ENCODE assay signal across 8 mouse cellular contexts in genomic region chr11:95369964-95370890, GRCm38 (mm10). TPM values are rescaled to one million over a fixed set of nuclear protein-coding genes. Genes with fewer than 3 reads are reported as not detected.
DNase-seq lines count a peak whose midpoint lies in the region; ATAC-seq lines count a peak whose summit lies in the region.

No protein-coding gene starts in this region.

- H3K9me3 ChIP-seq in heart, embryonic 11.5 days (replicated peaks; ENCODE audit: control insufficient read depth, low read length) = no peaks in the 10 kb centered on the region; the same call in 1 of the 2 replicates
- H3K9me3 ChIP-seq in kidney, embryonic 14.5 days (ENCODE audit: control insufficient read depth, low read length) = no peaks in the 10 kb centered on the region
- H3K9me3 ChIP-seq in midbrain, embryonic 16.5 days (replicated peaks; ENCODE audit: control insufficient read depth, low read length, poor library complexity, severe bottlenecking) = no peaks in the 10 kb centered on the region

- H3K9ac ChIP-seq in heart, embryonic 11.5 days (ENCODE audit: low read depth, low read length) = no peak overlapping the region
- H3K9ac ChIP-seq in kidney, embryonic 14.5 days (ENCODE audit: low read depth, low read length) = no peak overlapping the region
- H3K9ac ChIP-seq in midbrain, embryonic 16.5 days (ENCODE audit: low read depth, low read length) = no peak overlapping the region

- H3K4me2 ChIP-seq in heart, embryonic 11.5 days = no peak overlapping the region
- H3K4me2 ChIP-seq in kidney, embryonic 14.5 days (replicated peaks; ENCODE audit: low read depth, low read length) = no peak overlapping the region
- H3K4me2 ChIP-seq in midbrain, embryonic 16.5 days (ENCODE audit: low read length) = no peak overlapping the region

- WGBS in heart, embryonic 11.5 days (ENCODE audit: insufficient replicate concordance) = 70% methylated on average over 15 of the region's 15 CpGs
- 61% methylated on average over 15 of the region's 15 CpGs for WGBS in kidney, embryonic 14.5 days
- 62% methylated on average over 15 of the region's 15 CpGs for WGBS in midbrain, embryonic 16.5 days

- no peak overlapping the region for H3K4me3 ChIP-seq in heart, embryonic 11.5 days (ENCODE audit: low read depth, low read length)
- no peak overlapping the region for H3K4me3 ChIP-seq in kidney, embryonic 14.5 days (ENCODE audit: low read length)
- H3K4me3 ChIP-seq in midbrain, embryonic 16.5 days (ENCODE audit: low read depth, low read length) = no peak overlapping the region

- intact Hi-C loops in gastrocnemius, postnatal 14 days (cut with DNase I; ENCODE audit: low total_unique reads) = loop anchor here (10.0 kb wide), 1 partner anchor 55 kb away; the partner anchor contains the start of gene Kat7

- ATAC-seq in heart, embryonic 11.5 days (replicated peaks; ENCODE audit: insufficient number of reproducible peaks, low FRiP score, low TSS enrichment) = no peak
- ATAC-seq in kidney, embryonic 14.5 days (ENCODE audit: low FRiP score, low TSS enrichment) = peak; percentile 60; the same call in 1 of the 2 replicates
- no peak for ATAC-seq in midbrain, embryonic 16.5 days

- H3K4me1 ChIP-seq in heart, embryonic 11.5 days (ENCODE audit: control insufficient read depth, insufficient read depth, low read length) = peaks cover 7% of the 10 kb centered on the region; the same call in 1 of the 2 replicates
- no peaks in the 10 kb centered on the region for H3K4me1 ChIP-seq in kidney, embryonic 14.5 days (ENCODE audit: control insufficient read depth, insufficient read depth, low read length)
- no peaks in the 10 kb centered on the region for H3K4me1 ChIP-seq in midbrain, embryonic 16.5 days (ENCODE audit: control insufficient read depth, insufficient read depth, low read length)

- H3K36me3 ChIP-seq in heart, embryonic 11.5 days (ENCODE audit: control insufficient read depth, insufficient read depth, low read length) = peaks cover 5% of the 10 kb centered on the region; the same call in 1 of the 2 replicates
- peaks cover 18% of the 10 kb centered on the region; the same call in 1 of the 2 replicates for H3K36me3 ChIP-seq in kidney, embryonic 14.5 days (ENCODE audit: control insufficient read depth, insufficient read depth, low read length)
- H3K36me3 ChIP-seq in midbrain, embryonic 16.5 days (ENCODE audit: control insufficient read depth, insufficient read depth, low read length) = no peaks in the 10 kb centered on the region

- no peaks in the 10 kb centered on the region for H3K27me3 ChIP-seq in heart, embryonic 11.5 days (ENCODE audit: control insufficient read depth, insufficient read depth, low read length)
- H3K27me3 ChIP-seq in kidney, embryonic 14.5 days (ENCODE audit: control insufficient read depth, insufficient read depth, low read length) = no peaks in the 10 kb centered on the region
- no peaks in the 10 kb centered on the region for H3K27me3 ChIP-seq in midbrain, embryonic 16.5 days (ENCODE audit: control insufficient read depth, insufficient read depth, low read depth, low read length)

- DNase-seq in heart, adult 11 months = peak; percentile 99
- peak; percentile 46 for DNase-seq in 3T3-L1 (ENCODE audit: low read depth, low spot score)
- peak; percentile 81 for DNase-seq in gastrocnemius, postnatal 14 days
- DNase-seq in adrenal gland, adult 2 months = no peak
- DNase-seq in left cerebral cortex, adult 11 months (ENCODE audit: low spot score) = no peak

- no peak overlapping the region for H3K27ac ChIP-seq in heart, embryonic 11.5 days (ENCODE audit: low read depth, low read length)
- no peak overlapping the region for H3K27ac ChIP-seq in kidney, embryonic 14.5 days (ENCODE audit: low read depth, low read length)
- 0 out of 2 replicates have a peak overlapping the region, but pooled peaks have one; percentile 31 for H3K27ac ChIP-seq in midbrain, embryonic 16.5 days (ENCODE audit: low read length)

RNA-seq across cellular contexts. Expression of gene Slc35b1, which starts 14.3 kb away (rescaled TPM):
- polyA plus RNA-seq in heart, embryonic 11.5 days (2014; fragmentation: Nextera tagmentation; extraction: Ambion mirVana) = 92.4 and 95.9 TPM in 2 replicates
- 10 to 100 TPM; 36.6 to 37.8 TPM for total RNA-seq in gastrocnemius, postnatal 14 days (2021)
- polyA plus RNA-seq in kidney, embryonic 14.5 days (2014; fragmentation: Nextera tagmentation; extraction: Ambion mirVana) = 94.4 and 111 TPM in 2 replicates
- polyA plus RNA-seq in midbrain, embryonic 16.5 days (2015; fragmentation: Nextera tagmentation; extraction: Ambion mirVana) = 144 and 157 TPM in 2 replicates
- 10 to 100 TPM; 61.1 to 76.8 TPM for total RNA-seq in adrenal gland, adult 2 months (2021)
- polyA plus RNA-seq in adrenal gland, adult 2 months (2012; rRNA removed) = 52.8 and 60.4 TPM in 2 replicates

RNA-seq across cellular contexts. Expression of gene Fam117a, which starts 33.4 kb away (rescaled TPM):
- polyA plus RNA-seq in heart, embryonic 11.5 days (2014; fragmentation: Nextera tagmentation; extraction: Ambion mirVana) = 14.3 and 19.4 TPM in 2 replicates
- 1 to 10 TPM; 4.4 to 6.5 TPM for total RNA-seq in gastrocnemius, postnatal 14 days (2021)
- polyA plus RNA-seq in kidney, embryonic 14.5 days (2014; fragmentation: Nextera tagmentation; extraction: Ambion mirVana) = 11.9 and 13.0 TPM in 2 replicates
- polyA plus RNA-seq in midbrain, embryonic 16.5 days (2015; fragmentation: Nextera tagmentation; extraction: Ambion mirVana) = 2.1 and 2.2 TPM in 2 replicates
- total RNA-seq in adrenal gland, adult 2 months (2021) = 10 to 100 TPM; 16.6 to 20.9 TPM
- polyA plus RNA-seq in adrenal gland, adult 2 months (2012; rRNA removed) = 27.0 and 37.1 TPM in 2 replicates

RNA-seq across cellular contexts. Expression of gene Spop, which starts 43.7 kb away (rescaled TPM):
- 81.2 and 82.3 TPM in 2 replicates for polyA plus RNA-seq in heart, embryonic 11.5 days (2014; fragmentation: Nextera tagmentation; extraction: Ambion mirVana)
- 100 to 1,000 TPM; 173 to 190 TPM for total RNA-seq in gastrocnemius, postnatal 14 days (2021)
- polyA plus RNA-seq in kidney, embryonic 14.5 days (2014; fragmentation: Nextera tagmentation; extraction: Ambion mirVana) = 71.4 and 112 TPM in 2 replicates
- 244 and 258 TPM in 2 replicates for polyA plus RNA-seq in midbrain, embryonic 16.5 days (2015; fragmentation: Nextera tagmentation; extraction: Ambion mirVana)
- total RNA-seq in adrenal gland, adult 2 months (2021) = 100 to 1,000 TPM; 105 to 187 TPM
- polyA plus RNA-seq in adrenal gland, adult 2 months (2012; rRNA removed) = 39.1 and 45.3 TPM in 2 replicates

Comparison
In these comparisons a context has a peak if more than half of its experiments do, and no peak if none do; other contexts are left out.
1. DNase-seq: peak in heart, adult 11 months (single experiment), 3T3-L1 (single experiment) and gastrocnemius, postnatal 14 days (single experiment); none in adrenal gland, adult 2 months (single experiment) and left cerebral cortex, adult 11 months (single experiment).